Mouse (Mus musculus): ENCODE data around the gene Nmbr. TPM values are rescaled to one million over a fixed set of nuclear protein-coding genes. Genes with fewer than 3 reads are reported as not detected.

Gene Nmbr
- polyA plus RNA-seq, 1 experiment, result 20.2 TPM

- Histone ChIP-seq H3K4me3 (ENCODE audit: control insufficient read depth, low read depth, low read length) (no peak overlapping the region), H3K27me3 (ENCODE audit: control insufficient read depth, insufficient read depth, low read length) (no peaks in the 10 kb centered on the region), H3K36me3 (ENCODE audit: control insufficient read depth, insufficient read depth, low read length) (no peaks in the 10 kb centered on the region), H3K27ac (ENCODE audit: control insufficient read depth, insufficient read depth, low read depth, low read length) (no peak overlapping the region), H3K4me1 (ENCODE audit: control insufficient read depth, insufficient read depth, low read length) (no peaks in the 10 kb centered on the region)
- TF ChIP-seq POLR2A (IDR thresholded peaks at IDR 0.05; ENCODE audit: control insufficient read depth, low read depth, low read length) (no peak), CTCF (IDR thresholded peaks at IDR 0.05; ENCODE audit: control insufficient read depth, insufficient read depth, insufficient replicate concordance, low read depth, low read length) (no peak)
Observed at GRCm38 (mm10) chr10:14774499-14774898, 69.1 kb downstream of the Nmbr start.

- no peak overlapping the region for H3K4me3 ChIP-seq (ENCODE audit: control insufficient read depth, low read depth, low read length)
- TF ChIP-seq POLR2A (IDR thresholded peaks at IDR 0.05; ENCODE audit: control insufficient read depth, low read depth, low read length) (no peak), CTCF (IDR thresholded peaks at IDR 0.05; ENCODE audit: control insufficient read depth, insufficient read depth, insufficient replicate concordance, low read depth, low read length) (no peak)
- H3K4me1 ChIP-seq (ENCODE audit: control insufficient read depth, insufficient read depth, low read length), result no peaks in the 10 kb centered on the region
- no peak overlapping the region for H3K27ac ChIP-seq (ENCODE audit: control insufficient read depth, insufficient read depth, low read depth, low read length)
- H3K36me3 ChIP-seq (ENCODE audit: control insufficient read depth, insufficient read depth, low read length), result no peaks in the 10 kb centered on the region
- no peaks in the 10 kb centered on the region for H3K27me3 ChIP-seq (ENCODE audit: control insufficient read depth, insufficient read depth, low read length)
Observed at GRCm38 (mm10) chr10:14789969-14790368, 84.6 kb downstream of the Nmbr start.

GRCm38 (mm10) chr10:14816970-14817369, 111.6 kb downstream of the Nmbr start:
- no peak overlapping the region for H3K4me3 ChIP-seq (ENCODE audit: control insufficient read depth, low read depth, low read length)
- TF ChIP-seq POLR2A (IDR thresholded peaks at IDR 0.05; ENCODE audit: control insufficient read depth, low read depth, low read length), result no peak
- no peak for TF ChIP-seq CTCF (IDR thresholded peaks at IDR 0.05; ENCODE audit: control insufficient read depth, insufficient read depth, insufficient replicate concordance, low read depth, low read length)
- H3K27me3 ChIP-seq (ENCODE audit: control insufficient read depth, insufficient read depth, low read length), result no peaks in the 10 kb centered on the region
- H3K36me3 ChIP-seq (ENCODE audit: control insufficient read depth, insufficient read depth, low read length), result no peaks in the 10 kb centered on the region
- H3K4me1 ChIP-seq (ENCODE audit: control insufficient read depth, insufficient read depth, low read length), result no peaks in the 10 kb centered on the region
- no peak overlapping the region for H3K27ac ChIP-seq (ENCODE audit: control insufficient read depth, insufficient read depth, low read depth, low read length)

Other genes starting within 250 kb of the Nmbr start
- gene Adgrg6, start 159.9 kb upstream of the Nmbr start, polyA plus RNA-seq (2012; rRNA removed), result 0.04 and 0.71 TPM in 2 replicates
- 18.9 and 19.3 TPM in 2 replicates for gene Vta1, start within 50 bp of the Nmbr start, polyA plus RNA-seq (2012; rRNA removed)
- gene Gje1, start 12.6 kb downstream of the Nmbr start, polyA plus RNA-seq (2012; rRNA removed), result 0.12 and 0.13 TPM in 2 replicates

Data from testis, adult 2 months (tissue).